Mouse (Mus musculus) gastrocnemius, adult 2 months (tissue): ENCODE measurements at regions not wholly inside any gene's neighbourhood (a gene's known extent, or its start where the extent isn't known, plus 50 kb on each side); places are given as distances from the start of the nearest gene placed in this dataset.

ENCODE experiments used
- DNase-seq: peaks from one replicate; pipeline ENCODE4 v3.0.0; 2022
- H3K27ac ChIP-seq: fragments of 200-600 bp; 2 replicates; pipeline ENCODE4 v1.8.1; 2022; ENCODE audit warnings: mild to moderate bottlenecking
- H3K4me3 ChIP-seq: fragments of 200-600 bp; 2 replicates; pipeline ENCODE4 v1.8.1; 2022; ENCODE audit warnings: mild to moderate bottlenecking, moderate library complexity
- CTCF ChIP-seq: fragments of 200-600 bp; IDR thresholded peaks from 2 replicates; pipeline ENCODE4 v1.8.1; 2022; ENCODE audit warnings: antibody characterized with exemption, mild to moderate bottlenecking, moderate library complexity
- intact Hi-C: fragments of 180-260 bp; cut with DNase I; formaldehyde crosslinking; loops from one replicate; pipeline ENCODE4 v1.15.1; 2025

DNA sequence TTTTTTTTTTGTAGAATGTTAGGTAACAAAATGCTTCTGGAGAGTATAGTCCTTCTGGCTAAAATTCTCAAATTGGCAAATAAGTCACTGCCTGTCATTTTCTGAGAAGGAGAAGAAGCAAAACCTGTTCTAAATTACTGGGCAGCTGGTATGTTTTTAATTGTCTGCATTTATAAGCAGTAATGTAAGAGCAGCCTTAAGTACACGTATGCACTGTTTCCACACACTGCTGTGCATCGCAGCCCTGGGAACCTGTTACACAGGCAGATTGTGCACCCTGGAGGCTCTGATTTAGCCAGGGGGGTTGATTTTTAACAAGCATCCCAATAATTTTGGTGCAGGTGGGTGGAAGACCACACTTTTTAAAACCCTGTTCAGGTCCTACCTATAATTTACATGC is 236.2 kb downstream of the Hace1 start:
- H3K27ac ChIP-seq, result no peak overlapping the region
- no peak for DNase-seq
- intact Hi-C loops, result no loop called here
- TF ChIP-seq CTCF, result no peak
- H3K4me3 ChIP-seq, result no peak overlapping the region

GRCm38 (mm10) chr10:45816679-45817078 is 239.1 kb downstream of the Hace1 start:
- no peak overlapping the region for H3K27ac ChIP-seq
- H3K4me3 ChIP-seq, result no peak overlapping the region
- intact Hi-C loops, result no loop called here
- TF ChIP-seq CTCF, result no peak
- no peak for DNase-seq

DNA sequence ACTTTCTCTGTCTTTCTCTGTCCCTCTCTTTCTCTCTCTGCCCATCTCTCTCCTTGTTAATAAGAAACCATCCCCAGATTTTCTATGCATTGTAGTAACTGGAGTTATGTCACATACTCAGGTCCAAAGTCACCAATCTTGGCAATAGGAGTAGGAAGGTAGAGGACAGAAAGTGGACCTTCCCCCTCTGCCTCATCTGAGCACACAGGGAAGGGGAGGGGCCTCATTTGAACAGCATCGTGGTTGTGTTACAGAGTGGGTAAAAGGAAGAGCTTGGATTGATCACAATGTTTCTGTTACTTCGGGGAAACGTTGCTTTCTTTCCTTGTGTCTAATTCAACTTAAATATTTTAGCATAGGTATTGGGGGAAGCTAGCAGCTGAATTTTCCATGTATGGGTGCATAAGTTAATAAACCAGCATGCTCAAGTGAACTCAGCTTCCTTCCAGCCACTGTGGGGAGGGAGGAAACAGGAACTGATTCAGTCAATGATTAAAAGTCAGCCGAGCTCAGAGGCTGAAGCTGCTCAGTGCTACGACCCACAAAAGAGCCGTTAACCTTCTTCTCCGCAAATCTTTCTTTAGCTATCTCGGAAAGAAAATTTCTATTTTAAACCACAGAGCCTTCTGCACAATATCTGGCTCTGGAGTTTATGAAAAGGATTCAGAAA is 243.5 kb downstream of the Hace1 start:
- no peak for DNase-seq
- H3K27ac ChIP-seq, result no peak overlapping the region
- H3K4me3 ChIP-seq, result no peak overlapping the region
- intact Hi-C loops, result no loop called here
- no peak for TF ChIP-seq CTCF

DNA sequence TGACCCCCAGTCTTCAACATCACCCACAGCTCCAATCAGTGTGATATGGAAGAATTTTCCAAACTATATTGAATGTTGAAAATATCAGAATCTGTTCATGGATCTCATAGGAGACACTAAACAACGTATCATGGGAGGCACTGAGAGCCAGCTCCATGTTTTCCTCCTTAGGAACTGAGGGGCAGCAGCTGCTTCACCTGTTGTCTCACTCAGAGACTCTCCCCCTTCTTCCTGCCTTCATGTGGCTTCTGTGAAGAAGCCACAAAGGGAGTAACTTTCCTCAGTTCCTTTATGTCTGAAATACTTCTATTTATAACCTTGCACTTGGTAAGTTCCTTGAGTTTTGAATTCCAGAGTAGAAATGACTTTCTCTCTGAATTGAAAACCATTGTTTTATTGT is 244.6 kb downstream of the Hace1 start:
- Histone ChIP-seq H3K27ac (no peak overlapping the region), H3K4me3 (no peak overlapping the region)
- TF ChIP-seq CTCF, result no peak
- DNase-seq, result no peak
- intact Hi-C loops, result no loop called here

DNA sequence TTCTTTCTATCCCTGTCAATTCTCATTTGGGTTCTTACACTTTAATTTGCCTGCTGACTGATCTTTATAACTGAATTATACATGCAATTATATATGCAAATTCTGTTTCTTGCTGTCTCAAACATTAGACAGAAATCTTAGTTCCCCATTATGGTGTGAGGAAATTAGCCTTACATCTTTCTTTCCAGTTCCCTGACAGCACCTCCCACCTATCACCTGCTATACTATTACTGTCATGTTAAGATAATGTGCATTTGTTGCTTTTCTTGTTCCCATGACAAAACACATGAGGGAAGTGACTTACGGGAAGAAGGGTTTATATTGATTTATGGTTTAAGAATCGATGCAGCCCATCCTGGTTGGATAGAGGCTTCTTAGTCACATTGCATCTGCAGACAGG is 246.0 kb downstream of the Hace1 start:
- DNase-seq, result no peak
- intact Hi-C loops, result no loop called here
- no peak for TF ChIP-seq CTCF
- no peak overlapping the region for H3K27ac ChIP-seq
- no peak overlapping the region for H3K4me3 ChIP-seq

DNA sequence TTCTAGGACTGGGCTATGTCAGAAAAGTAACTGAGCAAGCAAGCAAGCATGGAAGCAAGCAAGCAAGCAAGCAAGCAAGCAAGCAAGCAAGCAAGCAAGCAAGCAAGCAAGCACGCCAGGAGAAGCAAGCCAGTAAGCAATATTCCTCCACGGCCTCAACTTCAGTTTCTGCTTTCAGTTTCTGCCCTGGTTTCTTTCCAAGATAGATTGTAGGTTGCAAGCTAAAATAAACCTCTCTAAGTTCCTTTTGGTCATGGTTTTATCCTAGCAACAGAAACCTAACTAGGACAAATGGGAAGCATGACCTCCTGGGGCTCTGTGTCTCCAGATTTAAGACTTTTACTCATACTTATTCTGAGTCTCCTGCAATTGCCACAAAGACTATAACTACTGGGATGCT is 271.0 kb downstream of the Hace1 start:
- TF ChIP-seq CTCF, result no peak
- Histone ChIP-seq H3K4me3 (no peak overlapping the region), H3K27ac (no peak overlapping the region)
- DNase-seq, result no peak
- intact Hi-C loops, result no loop called here

DNA sequence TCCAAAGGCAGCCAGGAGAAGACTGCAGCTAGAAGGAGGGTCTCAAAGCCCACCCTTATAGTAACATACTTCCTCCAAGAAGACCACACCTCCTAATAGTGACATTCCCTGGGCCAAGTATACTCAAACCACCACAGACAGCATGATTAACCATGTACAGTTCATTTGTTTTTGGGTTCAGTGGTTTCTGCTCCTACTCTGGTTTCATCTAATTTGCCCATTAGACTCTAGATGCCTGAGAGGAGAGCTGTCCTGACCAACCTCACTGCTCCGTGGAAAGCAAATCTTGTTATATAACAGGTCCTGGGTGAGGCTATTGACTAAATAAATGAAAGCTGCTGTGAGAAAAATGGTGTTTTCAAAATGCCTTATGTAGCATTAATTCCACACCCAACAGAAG is 272.2 kb downstream of the Hace1 start:
- intact Hi-C loops, result no loop called here
- TF ChIP-seq CTCF, result no peak
- no peak overlapping the region for H3K4me3 ChIP-seq
- no peak for DNase-seq
- no peak overlapping the region for H3K27ac ChIP-seq

- Histone ChIP-seq H3K27ac (no peak overlapping the region), H3K4me3 (0 out of 2 replicates have a peak overlapping the region, but pooled peaks have one; percentile 3)
- DNase-seq, result peak; percentile 19
- intact Hi-C loops, result no loop called here
- no peak for TF ChIP-seq CTCF
Measured at GRCm38 (mm10) chr10:45850625-45851024, 273.0 kb downstream of the Hace1 start.

DNA sequence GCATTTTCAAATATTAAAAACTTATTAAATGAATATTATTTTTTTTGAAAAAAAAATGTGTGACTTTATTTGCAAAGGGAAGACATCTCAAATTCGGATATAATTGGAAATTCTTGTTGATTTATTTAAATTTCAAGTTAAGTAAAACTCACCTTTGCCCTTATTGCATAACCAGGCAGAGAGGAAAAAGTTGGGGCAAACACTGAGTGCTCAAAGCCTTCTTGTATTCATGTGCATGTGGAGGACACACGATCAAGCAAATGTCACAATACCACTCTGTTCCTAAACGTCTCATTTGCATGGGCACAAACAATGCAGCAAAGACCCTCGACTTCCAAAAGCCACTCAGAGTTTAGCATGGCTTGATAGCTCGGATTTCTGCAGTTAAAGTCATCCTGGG is 275.1 kb downstream of the Hace1 start:
- Histone ChIP-seq H3K27ac (no peak overlapping the region), H3K4me3 (no peak overlapping the region)
- intact Hi-C loops, result no loop called here
- TF ChIP-seq CTCF, result no peak
- no peak for DNase-seq

GRCm38 (mm10) chr10:45855514-45855913 is 277.9 kb downstream of the Hace1 start:
- no peak for DNase-seq
- TF ChIP-seq CTCF, result no peak

GRCm38 (mm10) chr10:45859137-45859536 is 281.5 kb downstream of the Hace1 start:
- Histone ChIP-seq H3K27ac (no peak overlapping the region), H3K4me3 (no peak overlapping the region)
- intact Hi-C loops, result no loop called here
- no peak for DNase-seq
- TF ChIP-seq CTCF, result no peak

More at GRCm38 (mm10) chr10:45855514-45855913, 277.9 kb downstream of the Hace1 start:
- Histone ChIP-seq H3K4me3 (no peak overlapping the region), H3K27ac (no peak overlapping the region)
- intact Hi-C loops, result no loop called here

- DNase-seq, result no peak
- no peak overlapping the region for H3K4me3 ChIP-seq
- intact Hi-C loops, result no loop called here
- no peak overlapping the region for H3K27ac ChIP-seq
- TF ChIP-seq CTCF, result no peak
Measured at GRCm38 (mm10) chr10:45859909-45860308, 282.3 kb downstream of the Hace1 start.

DNA sequence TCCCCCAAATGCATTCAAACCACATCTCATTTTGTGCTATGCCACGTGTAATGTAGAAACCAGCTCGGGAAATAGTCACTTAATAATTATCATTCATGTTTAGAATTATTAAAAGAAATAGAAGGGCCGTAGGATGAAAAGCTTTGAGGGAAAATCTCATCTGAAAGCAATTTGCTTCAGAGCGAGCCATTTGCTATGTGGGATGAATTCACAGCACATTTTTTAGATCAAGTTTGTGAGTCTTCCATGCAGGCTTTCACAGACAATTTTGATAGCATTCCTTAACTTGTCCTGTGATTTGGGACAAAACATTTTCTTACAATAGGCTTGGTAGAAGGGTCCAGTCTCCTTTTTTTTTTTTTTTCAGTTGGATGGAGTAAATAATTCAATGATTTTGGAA is 283.1 kb downstream of the Hace1 start:
- intact Hi-C loops, result no loop called here
- no peak for TF ChIP-seq CTCF
- DNase-seq, result no peak
- no peak overlapping the region for H3K27ac ChIP-seq
- H3K4me3 ChIP-seq, result no peak overlapping the region

DNA sequence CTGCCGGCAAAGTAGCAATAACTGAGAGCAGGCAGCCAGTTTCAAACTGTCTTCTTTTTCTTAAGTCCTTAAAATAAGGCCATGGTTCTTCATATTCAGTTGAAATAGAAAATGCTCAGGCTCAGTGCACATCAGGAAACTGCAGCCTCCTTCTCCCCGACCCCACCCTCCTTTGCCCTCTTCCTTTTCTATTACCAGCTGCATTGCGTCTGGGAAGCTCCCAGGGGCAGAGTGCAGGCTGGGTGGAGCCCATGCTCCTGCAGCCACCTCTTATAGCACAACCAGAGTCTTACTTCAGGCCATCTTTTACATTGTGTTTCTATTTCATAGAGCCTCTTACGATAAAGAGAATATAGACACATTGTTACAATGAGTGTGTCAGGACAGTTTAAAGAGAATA is 288.2 kb downstream of the Hace1 start:
- TF ChIP-seq CTCF, result no peak
- no peak overlapping the region for H3K27ac ChIP-seq
- no peak for DNase-seq
- H3K4me3 ChIP-seq, result no peak overlapping the region
- intact Hi-C loops, result no loop called here
